Comparison of ENCODE assay signal across 8 mouse cellular contexts in genomic region chr14:103512802-103513472, GRCm38 (mm10). TPM values are rescaled to one million over a fixed set of nuclear protein-coding genes. Genes with fewer than 3 reads are reported as not detected.
DNase-seq lines count a peak whose midpoint lies in the region; ATAC-seq and TF ChIP-seq lines count a peak whose summit lies in the region.

Gene Scel, plus strand, starts transcription at chr14:103513342.

- no peak for TF ChIP-seq CTCF in lung, adult 2 months (IDR thresholded peaks at IDR 0.05; ENCODE audit: insufficient read depth, low read length)

- peak within 1 kb of the TSS; percentile 7; the same call in 1 of the 2 replicates for H3K4me3 ChIP-seq in hindbrain, embryonic 10.5 days
- no peak within 1 kb of the TSS for H3K4me3 ChIP-seq in hindbrain, embryonic 11.5 days (ENCODE audit: low read depth, low read length)
- H3K4me3 ChIP-seq in hindbrain, embryonic 16.5 days (ENCODE audit: low read length): no peak within 1 kb of the TSS
- peak within 1 kb of the TSS; percentile 19 for H3K4me3 ChIP-seq in lung, adult 2 months (replicated peaks; ENCODE audit: extremely low read depth, low read depth, low read length)

- H3K9me3 ChIP-seq in hindbrain, embryonic 10.5 days: no peaks in the 10 kb centered on the region
- H3K9me3 ChIP-seq in hindbrain, embryonic 11.5 days (ENCODE audit: control insufficient read depth, low read length): no peaks in the 10 kb centered on the region
- H3K9me3 ChIP-seq in hindbrain, embryonic 16.5 days (ENCODE audit: control insufficient read depth, low read length): no peaks in the 10 kb centered on the region

- 18% methylated on average over 14 of the region's 14 CpGs for WGBS in hindbrain, embryonic 10.5 days
- 17% methylated on average over 14 of the region's 14 CpGs for WGBS in hindbrain, embryonic 11.5 days
- 10% methylated on average over 14 of the region's 14 CpGs for WGBS in hindbrain, embryonic 16.5 days
- WGBS in lung, adult 2 months: 16% methylated on average over 14 of the region's 14 CpGs

- no peak for ATAC-seq in hindbrain, embryonic 11.5 days (ENCODE audit: low FRiP score)
- no peak for ATAC-seq in hindbrain, embryonic 16.5 days

- no peak; the same call in 1 of the 2 replicates for TF ChIP-seq POLR2A in lung, adult 2 months (IDR thresholded peaks at IDR 0.05; ENCODE audit: borderline replicate concordance, extremely low read depth, low read depth, low read length)

- no peak for DNase-seq in hindbrain, embryonic 10.5 days (ENCODE audit: low spot score)
- DNase-seq in hindbrain, embryonic 11.5 days (ENCODE audit: low spot score): no peak
- DNase-seq in brain, adult 2 months (ENCODE audit: low read depth, low spot score): peak; percentile 79
- peak; percentile 25 for DNase-seq in lung, adult 2 months
- DNase-seq in splenic B cell, adult 2 months (ENCODE audit: low read depth, low spot score): peak; percentile 15
- DNase-seq in adrenal gland, postnatal 36 days: no peak
- DNase-seq in cerebellum, postnatal 36 days: no peak

- H3K27me3 ChIP-seq in hindbrain, embryonic 10.5 days (ENCODE audit: insufficient read depth, poor library complexity, severe bottlenecking): no peaks in the 10 kb centered on the region
- H3K27me3 ChIP-seq in hindbrain, embryonic 11.5 days (ENCODE audit: control insufficient read depth, insufficient read depth, low read length): no peaks in the 10 kb centered on the region
- no peaks in the 10 kb centered on the region for H3K27me3 ChIP-seq in hindbrain, embryonic 16.5 days (replicated peaks; ENCODE audit: control insufficient read depth, insufficient read depth, low read length)
- H3K27me3 ChIP-seq in splenic B cell, adult 2 months (ENCODE audit: control insufficient read depth, insufficient read depth, low read length, poor library complexity, severe bottlenecking): no peaks in the 10 kb centered on the region

- no peak within 1 kb of the TSS for H3K9ac ChIP-seq in hindbrain, embryonic 11.5 days (ENCODE audit: low read depth, low read length)
- H3K9ac ChIP-seq in hindbrain, embryonic 16.5 days (ENCODE audit: low read depth, low read length): no peak within 1 kb of the TSS

- no peaks in the 10 kb centered on the region for H3K36me3 ChIP-seq in hindbrain, embryonic 10.5 days
- H3K36me3 ChIP-seq in hindbrain, embryonic 11.5 days (ENCODE audit: control insufficient read depth, insufficient read depth, low read length): no peaks in the 10 kb centered on the region
- H3K36me3 ChIP-seq in hindbrain, embryonic 16.5 days (ENCODE audit: control insufficient read depth, insufficient read depth, low read length): no peaks in the 10 kb centered on the region
- H3K36me3 ChIP-seq in splenic B cell, adult 2 months (ENCODE audit: control insufficient read depth, insufficient read depth, low read length, poor library complexity, severe bottlenecking): no peaks in the 10 kb centered on the region

- H3K4me1 ChIP-seq in hindbrain, embryonic 10.5 days (replicated peaks): peaks cover 14% of the 10 kb centered on the region
- no peaks in the 10 kb centered on the region for H3K4me1 ChIP-seq in hindbrain, embryonic 11.5 days (replicated peaks; ENCODE audit: control insufficient read depth, insufficient read depth, low read length)
- H3K4me1 ChIP-seq in hindbrain, embryonic 16.5 days (ENCODE audit: control insufficient read depth, insufficient read depth, low read depth, low read length): peaks cover 2% of the 10 kb centered on the region
- no peaks in the 10 kb centered on the region for H3K4me1 ChIP-seq in lung, adult 2 months (ENCODE audit: control insufficient read depth, insufficient read depth, low read length)

- H3K27ac ChIP-seq in hindbrain, embryonic 10.5 days: peak within 1 kb of the TSS; percentile 50; the same call in 1 of the 2 replicates
- H3K27ac ChIP-seq in hindbrain, embryonic 11.5 days (ENCODE audit: low read depth, low read length): no peak within 1 kb of the TSS
- no peak within 1 kb of the TSS for H3K27ac ChIP-seq in hindbrain, embryonic 16.5 days (ENCODE audit: low read depth, low read length)

- H3K4me2 ChIP-seq in hindbrain, embryonic 11.5 days (replicated peaks; ENCODE audit: low read depth, low read length): no peak within 1 kb of the TSS
- peak within 1 kb of the TSS; percentile 43 for H3K4me2 ChIP-seq in hindbrain, embryonic 16.5 days (ENCODE audit: low read length)

RNA-seq across cellular contexts. Expression of gene Scel, which starts in this region (rescaled TPM):
- polyA plus RNA-seq in hindbrain, embryonic 10.5 days (2016; fragmentation: Nextera tagmentation; extraction: Ambion mirVana): 0.16 and 0.24 TPM in 2 replicates
- 0.11 and 0.54 TPM in 2 replicates for polyA plus RNA-seq in hindbrain, embryonic 11.5 days (2014; fragmentation: Nextera tagmentation; extraction: Ambion mirVana)
- 0.14 and 0.29 TPM in 2 replicates for polyA plus RNA-seq in hindbrain, embryonic 16.5 days (2015; fragmentation: Nextera tagmentation; extraction: Ambion mirVana)
- polyA plus RNA-seq in lung, adult 2 months (2012; rRNA removed): 6.4 and 8.1 TPM in 2 replicates
- under 1 TPM; 0.26 TPM for total RNA-seq in adrenal gland, postnatal 36 days (2021)

Comparison
In these comparisons a context has a peak if more than half of its experiments do, and no peak if none do; other contexts are left out.
1. H3K4me3 ChIP-seq: peak in hindbrain, embryonic 10.5 days (single experiment) and lung, adult 2 months (single experiment); none in hindbrain, embryonic 11.5 days (single experiment) and hindbrain, embryonic 16.5 days (single experiment).
2. DNase-seq: peak in brain, adult 2 months (single experiment), lung, adult 2 months (single experiment) and splenic B cell, adult 2 months (single experiment); none in hindbrain, embryonic 10.5 days (single experiment), hindbrain, embryonic 11.5 days (single experiment), adrenal gland, postnatal 36 days (0 of 2) and cerebellum, postnatal 36 days (0 of 2).